Mouse (Mus musculus): ENCODE measurements around the gene Gm11549.

DNA sequence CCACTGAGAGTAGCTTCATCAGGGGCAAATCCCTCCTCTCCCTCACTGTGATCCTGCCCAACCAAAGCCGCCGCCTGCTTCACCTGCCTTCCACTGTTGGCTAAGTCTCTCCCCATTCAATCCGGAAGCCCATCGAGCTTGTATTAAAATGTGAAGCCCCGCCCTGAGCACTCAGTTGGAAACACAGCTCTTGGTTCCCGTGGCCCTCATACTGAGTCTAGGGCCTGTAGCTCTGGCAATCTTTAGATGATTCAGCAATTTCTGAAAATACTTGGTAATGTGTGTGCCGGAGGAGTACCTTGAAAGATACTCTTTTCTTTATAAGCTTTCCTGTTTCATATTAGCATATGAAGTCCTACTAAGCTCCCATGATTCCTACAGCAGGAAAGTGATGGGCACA lies 56.1 kb downstream of the Gm11549 start:
- no peak for TF ChIP-seq CTCF (IDR thresholded peaks at IDR 0.05; ENCODE audit: insufficient read depth, low read depth, low read length)
- no peak for TF ChIP-seq POLR2A (IDR thresholded peaks at IDR 0.05; ENCODE audit: insufficient read depth, low read depth, low read length)
